32 mouse cellular contexts compared by ENCODE assay signal in genomic region chr13:115512214-115512613, GRCm38 (mm10).
"Had no signal": no experiment of that assay in that cellular context is flagged by ENCODE, and none has a peak within 500 bp of the region (broad histone marks: within the 10 kb centered on the region; RNA-seq: fewer than 3 reads in every experiment).

No protein-coding gene starts in this region.

- H3K4me2 ChIP-seq: heart, embryonic 11.5 days; heart, embryonic 12.5 days; heart, embryonic 13.5 days; heart, embryonic 15.5 days; hindbrain, embryonic 12.5 days; hindbrain, embryonic 13.5 days; hindbrain, embryonic 14.5 days; hindbrain, embryonic 15.5 days; intestine, embryonic 15.5 days had no signal

- H3K9ac ChIP-seq: heart, embryonic 12.5 days; heart, embryonic 13.5 days; heart, embryonic 15.5 days; hindbrain, embryonic 12.5 days; hindbrain, embryonic 13.5 days; hindbrain, embryonic 14.5 days; hindbrain, embryonic 15.5 days; intestine, embryonic 15.5 days had no signal

- H3K4me3 ChIP-seq: heart, adult 2 months; heart, embryonic 10.5 days; heart, embryonic 12.5 days; heart, embryonic 13.5 days; heart, embryonic 15.5 days; hindbrain, embryonic 10.5 days; hindbrain, embryonic 12.5 days; hindbrain, embryonic 13.5 days; hindbrain, embryonic 15.5 days; intestine, embryonic 15.5 days; layer of hippocampus, adult 2 months; left cerebral cortex, adult 2 months had no signal

- H3K36me3 ChIP-seq: heart, embryonic 10.5 days; heart, embryonic 12.5 days; heart, embryonic 13.5 days; heart, embryonic 15.5 days; hindbrain, embryonic 10.5 days; hindbrain, embryonic 12.5 days; hindbrain, embryonic 13.5 days; hindbrain, embryonic 15.5 days; intestine, embryonic 15.5 days had no signal

- H3K4me1 ChIP-seq: heart, embryonic 10.5 days; heart, embryonic 12.5 days; heart, embryonic 13.5 days; heart, embryonic 15.5 days; intestine, embryonic 15.5 days had no signal

- H3K27me3 ChIP-seq: heart, embryonic 12.5 days; heart, embryonic 13.5 days; heart, embryonic 15.5 days; hindbrain, embryonic 12.5 days; hindbrain, embryonic 13.5 days; hindbrain, embryonic 15.5 days; intestine, embryonic 15.5 days had no signal

- DNase-seq: heart, adult 18-20 months; heart, adult 2 months; heart, postnatal 10 days; heart, postnatal 14 days; heart, postnatal 36 days; heart, postnatal 4 days; kidney, adult 8-10 months; kidney, adult 9 months; kidney, postnatal 10 days; kidney, postnatal 14 days; kidney, postnatal 25 days; kidney, postnatal 36 days; layer of hippocampus, adult 9-11 months; layer of hippocampus, postnatal 36 days had no signal

- H3K27ac ChIP-seq: heart, adult 2 months; heart, embryonic 10.5 days; heart, embryonic 13.5 days; heart, embryonic 15.5 days; hindbrain, embryonic 10.5 days; hindbrain, embryonic 12.5 days; hindbrain, embryonic 13.5 days; hindbrain, embryonic 14.5 days; hindbrain, embryonic 15.5 days; hindbrain, postnatal 0 days; intestine, embryonic 15.5 days; layer of hippocampus, adult 2 months; left cerebral cortex, adult 2 months had no signal

- H3K9me3 ChIP-seq: heart, embryonic 10.5 days; heart, embryonic 12.5 days; heart, embryonic 13.5 days; heart, embryonic 15.5 days; hindbrain, embryonic 10.5 days; hindbrain, embryonic 12.5 days; hindbrain, embryonic 13.5 days; hindbrain, embryonic 15.5 days; intestine, embryonic 15.5 days had no signal

- ATAC-seq: hindbrain, embryonic 16.5 days; hindbrain, postnatal 0 days; inflammation-experienced regulatory T-cells, adult 6 months; intestine, embryonic 15.5 days; intestine, embryonic 16.5 days; intestine, postnatal 0 days had no signal
